Mouse (Mus musculus) liver, adult 2 months (tissue): Measurements from ENCODE around the gene Ndufv1. TPM values are rescaled to one million over a fixed set of nuclear protein-coding genes. Genes with fewer than 3 reads are reported as not detected.
A peak's percentile ranks its signal among the peaks of the same experiment; 100 is the strongest.

Experiments
- DNase-seq: peaks from one replicate; pipeline ENCODE4 v3.0.0-alpha.2; 2011; ENCODE audit warnings: low read depth, low spot score; ENCODE audit errors: extremely low read depth
- H3K27ac ChIP-seq: fragments of 200-500 bp; replicated peaks from 2 replicates; pipeline ENCODE4 v1.5.1; 2012; ENCODE audit warnings: low read depth, mild to moderate bottlenecking, control low read depth, inconsistent platforms, low read length; ENCODE audit not compliant: insufficient read depth
- H3K27me3 ChIP-seq: fragments of 200-500 bp; 2 replicates; pipeline ENCODE4 v1.6.1; 2012; ENCODE audit warnings: mild to moderate bottlenecking, moderate library complexity, low read length, inconsistent platforms; ENCODE audit not compliant: control insufficient read depth, insufficient read depth
- H3K36me3 ChIP-seq: fragments of 200-500 bp; 2 replicates; pipeline ENCODE4 v1.6.1; 2012; ENCODE audit warnings: low read length, inconsistent platforms; ENCODE audit not compliant: control insufficient read depth, insufficient read depth
- H3K4me1 ChIP-seq: fragments of 200-500 bp; 2 replicates; pipeline ENCODE4 v1.6.1; 2011; ENCODE audit warnings: low read length; ENCODE audit not compliant: control insufficient read depth, insufficient read depth
- H3K4me3 ChIP-seq: fragments of 200-500 bp; 2 replicates; pipeline ENCODE4 v1.5.1; 2011; ENCODE audit warnings: low read depth, mild to moderate bottlenecking, control low read depth, low read length, moderate library complexity; ENCODE audit not compliant: insufficient read depth
- H3K79me2 ChIP-seq: fragments of 200-500 bp; 2 replicates; pipeline ENCODE4 v1.6.1; 2012; ENCODE audit warnings: inconsistent platforms, mild to moderate bottlenecking, low read length, moderate library complexity; ENCODE audit not compliant: control insufficient read depth, insufficient read depth
- H3K9ac ChIP-seq: fragments of 200-500 bp; 2 replicates; pipeline ENCODE4 v1.6.1; 2012; ENCODE audit warnings: low read depth, mild to moderate bottlenecking, control low read depth, inconsistent platforms, low read length
- CTCF ChIP-seq: fragments of 200-500 bp; IDR thresholded peaks from 2 replicates; pipeline ENCODE4 v1.5.1; 2011; ENCODE audit warnings: low read depth, low read length, control low read depth
- POLR2A ChIP-seq: fragments of 200-500 bp; IDR thresholded peaks from 2 replicates; pipeline ENCODE4 v1.6.1; 2011; ENCODE audit warnings: low read length, control low read depth; ENCODE audit not compliant: insufficient read depth; ENCODE audit errors: extremely low read depth
- WGBS: fragments of 180-500 bp; shearing (Covaris S2); methylation state at CpG from one replicate; pipeline ENCODE4 v1.1.7; 2018; 5-methylcytosine and 5-hydroxymethylcytosine counted together
- polyA plus RNA-seq: library from polyadenylated mRNA; depleted of rRNA; stranded (reverse); fragments of >200 nt; gene quantifications from 2 replicates; pipeline ENCODE4 v1.2.3, GENCODE M21; 2012
- total RNA-seq: library from RNA; depleted of rRNA; stranded (reverse); fragments of >200 nt; gene quantifications from 2 replicates; pipeline ENCODE4 v1.2.3, GENCODE M21; 2014

Gene Ndufv1
- total and polyA plus RNA-seq, 2 experiments, result 189 to 239 TPM

- 77% methylated on average over 8 of the region's 8 CpGs for WGBS
- no peaks in the 10 kb centered on the region for H3K27me3 ChIP-seq
- H3K9ac ChIP-seq, result no peak overlapping the region
- no peaks in the 10 kb centered on the region for H3K79me2 ChIP-seq
- DNase-seq, result no peak
- H3K4me1 ChIP-seq, result peaks cover 13% of the 10 kb centered on the region
- TF ChIP-seq CTCF (no peak), POLR2A (no peak)
- H3K4me3 ChIP-seq, result no peak overlapping the region
- H3K36me3 ChIP-seq, result no peaks in the 10 kb centered on the region
- H3K27ac ChIP-seq, result no peak overlapping the region
Observed at GRCm38 (mm10) chr19:3997231-3997630, 15.4 kb downstream of the Ndufv1 start.

GRCm38 (mm10) chr19:3996747-3997146, 15.9 kb downstream of the Ndufv1 start:
- no peak overlapping the region for H3K27ac ChIP-seq
- 30% methylated on average over 8 of the region's 8 CpGs for WGBS
- H3K36me3 ChIP-seq, result no peaks in the 10 kb centered on the region
- DNase-seq, result peak; percentile 68
- no peak overlapping the region for H3K4me3 ChIP-seq
- peaks cover 13% of the 10 kb centered on the region for H3K4me1 ChIP-seq
- no peak overlapping the region for H3K9ac ChIP-seq
- H3K79me2 ChIP-seq, result no peaks in the 10 kb centered on the region
- no peaks in the 10 kb centered on the region for H3K27me3 ChIP-seq
- TF ChIP-seq POLR2A (no peak), CTCF (no peak)

GRCm38 (mm10) chr19:3996106-3996505, 16.5 kb downstream of the Ndufv1 start:
- TF ChIP-seq CTCF (no peak), POLR2A (no peak)
- H3K9ac ChIP-seq, result no peak overlapping the region
- no peak overlapping the region for H3K27ac ChIP-seq
- no peak overlapping the region for H3K4me3 ChIP-seq
- H3K27me3 ChIP-seq, result no peaks in the 10 kb centered on the region
- no peak for DNase-seq
- peaks cover 10% of the 10 kb centered on the region for H3K4me1 ChIP-seq
- H3K36me3 ChIP-seq, result no peaks in the 10 kb centered on the region
- WGBS, result 62% methylated on average over 7 of the region's 7 CpGs
- H3K79me2 ChIP-seq, result no peaks in the 10 kb centered on the region

GRCm38 (mm10) chr19:3995505-3995904, 17.1 kb downstream of the Ndufv1 start:
- no peak for DNase-seq
- Histone ChIP-seq H3K4me3 (no peak overlapping the region), H3K36me3 (no peaks in the 10 kb centered on the region), H3K79me2 (no peaks in the 10 kb centered on the region), H3K27me3 (no peaks in the 10 kb centered on the region), H3K27ac (no peak overlapping the region), H3K9ac (no peak overlapping the region), H3K4me1 (peaks cover 8% of the 10 kb centered on the region; the same call in 1 of the 2 replicates)
- TF ChIP-seq CTCF (no peak), POLR2A (no peak)
- 83% methylated on average over 3 of the region's 3 CpGs for WGBS

GRCm38 (mm10) chr19:3994932-3995331, 17.7 kb downstream of the Ndufv1 start:
- Histone ChIP-seq H3K27ac (no peak overlapping the region), H3K79me2 (no peaks in the 10 kb centered on the region), H3K27me3 (no peaks in the 10 kb centered on the region), H3K4me3 (no peak overlapping the region), H3K9ac (no peak overlapping the region), H3K4me1 (peaks cover 8% of the 10 kb centered on the region; the same call in 1 of the 2 replicates), H3K36me3 (no peaks in the 10 kb centered on the region)
- 65% methylated on average over 6 of the region's 6 CpGs for WGBS
- DNase-seq, result no peak
- TF ChIP-seq POLR2A (no peak), CTCF (no peak)

- TF ChIP-seq CTCF, result no peak
- no peak for TF ChIP-seq POLR2A
- 77% methylated on average over 5 of the region's 5 CpGs for whole genome bisulfite sequencing
Observed at GRCm38 (mm10) chr19:3992416-3992815, 20.2 kb downstream of the Ndufv1 start, which contains the start of gene Tbx10. Gene Tbx10 (plus strand): TSS chr19:3992752.

More at GRCm38 (mm10) chr19:3992416-3992815, 20.2 kb downstream of the Ndufv1 start, which contains the start of gene Tbx10:
- Histone ChIP-seq H3K36me3 (peaks cover 3% of the 10 kb centered on the region; the same call in 1 of the 2 replicates), H3K27me3 (no peaks in the 10 kb centered on the region), H3K79me2 (no peaks in the 10 kb centered on the region), H3K4me1 (peaks cover 3% of the 10 kb centered on the region), H3K4me3 (no peak within 1 kb of the TSS), H3K9ac (no peak within 1 kb of the TSS), H3K27ac (no peak within 1 kb of the TSS)
- DNase-seq, result no peak
